ENCODE assay signal across 10 mouse cellular contexts in genomic region chr1:180458274-180458673, GRCm38 (mm10). TPM values are rescaled to one million over a fixed set of nuclear protein-coding genes. Genes with fewer than 3 reads are reported as not detected.
DNase-seq lines count a peak whose midpoint lies in the region; ATAC-seq lines count a peak whose summit lies in the region.
"Had no signal": no experiment of that assay in that cellular context is flagged by ENCODE, and none has a peak within 500 bp of the region (broad histone marks: within the 10 kb centered on the region; RNA-seq: fewer than 3 reads in every experiment).

No protein-coding gene starts in this region.

- peaks cover 35% of the 10 kb centered on the region for H3K4me1 ChIP-seq in forebrain, embryonic 10.5 days
- H3K4me1 ChIP-seq in forebrain, embryonic 14.5 days (ENCODE audit: control insufficient read depth, insufficient read depth, low read length), result peaks cover 8% of the 10 kb centered on the region
- H3K4me1 ChIP-seq in midbrain, embryonic 14.5 days (ENCODE audit: control insufficient read depth, insufficient read depth, low read length), result peaks cover 15% of the 10 kb centered on the region; the same call in 1 of the 2 replicates
- peaks cover 22% of the 10 kb centered on the region for H3K4me1 ChIP-seq in midbrain, embryonic 16.5 days (ENCODE audit: control insufficient read depth, insufficient read depth, low read length)
- peaks cover 8% of the 10 kb centered on the region; the same call in 1 of the 2 replicates for H3K4me1 ChIP-seq in intestine, embryonic 16.5 days (ENCODE audit: control insufficient read depth, insufficient read depth, low read length)
- H3K4me1 ChIP-seq in stomach, embryonic 16.5 days (ENCODE audit: control insufficient read depth, insufficient read depth, low read length), result peaks cover 11% of the 10 kb centered on the region; the same call in 1 of the 2 replicates

- H3K9me3 ChIP-seq in forebrain, embryonic 10.5 days, result no peaks in the 10 kb centered on the region
- H3K9me3 ChIP-seq in forebrain, embryonic 14.5 days (replicated peaks; ENCODE audit: control insufficient read depth, low read length), result no peaks in the 10 kb centered on the region
- H3K9me3 ChIP-seq in midbrain, embryonic 14.5 days (ENCODE audit: control insufficient read depth, low read length), result no peaks in the 10 kb centered on the region
- H3K9me3 ChIP-seq in midbrain, embryonic 16.5 days (replicated peaks; ENCODE audit: control insufficient read depth, low read length, poor library complexity, severe bottlenecking), result no peaks in the 10 kb centered on the region
- H3K9me3 ChIP-seq in intestine, embryonic 16.5 days (ENCODE audit: control insufficient read depth, low read length), result no peaks in the 10 kb centered on the region
- H3K9me3 ChIP-seq in stomach, embryonic 16.5 days (replicated peaks; ENCODE audit: control insufficient read depth, low read length), result no peaks in the 10 kb centered on the region
- H3K9me3 ChIP-seq: limb, embryonic 12.5 days had no signal

- no peak for DNase-seq in forebrain, embryonic 10.5 days (ENCODE audit: extremely low spot score, low spot score)
- no peak for DNase-seq in forebrain, embryonic 14.5 days (ENCODE audit: low spot score)
- DNase-seq in midbrain, embryonic 14.5 days, result peak; percentile 27
- no peak for DNase-seq in MN1 (ENCODE audit: low spot score)
- DNase-seq in retina, postnatal 1 day, result no peak

- ATAC-seq in forebrain, embryonic 14.5 days, result no peak
- ATAC-seq in midbrain, embryonic 14.5 days (ENCODE audit: low FRiP score, low TSS enrichment), result no peak
- no peak for ATAC-seq in midbrain, embryonic 16.5 days
- no peak for ATAC-seq in intestine, embryonic 16.5 days
- no peak for ATAC-seq in stomach, embryonic 16.5 days (ENCODE audit: insufficient read depth, low FRiP score)

- H3K27me3 ChIP-seq in forebrain, embryonic 10.5 days (ENCODE audit: poor library complexity, severe bottlenecking), result peaks cover 5% of the 10 kb centered on the region; the same call in 1 of the 2 replicates
- no peaks in the 10 kb centered on the region for H3K27me3 ChIP-seq in forebrain, embryonic 14.5 days (replicated peaks; ENCODE audit: control insufficient read depth, insufficient read depth, low read length)
- no peaks in the 10 kb centered on the region for H3K27me3 ChIP-seq in midbrain, embryonic 14.5 days (ENCODE audit: control insufficient read depth, insufficient read depth, low read length)
- H3K27me3 ChIP-seq in midbrain, embryonic 16.5 days (ENCODE audit: control insufficient read depth, insufficient read depth, low read depth, low read length), result no peaks in the 10 kb centered on the region
- no peaks in the 10 kb centered on the region for H3K27me3 ChIP-seq in intestine, embryonic 16.5 days (replicated peaks; ENCODE audit: control insufficient read depth, insufficient read depth, low read length)
- H3K27me3 ChIP-seq in stomach, embryonic 16.5 days (ENCODE audit: control insufficient read depth, insufficient read depth, low read length), result no peaks in the 10 kb centered on the region
- H3K27me3 ChIP-seq: limb, embryonic 12.5 days had no signal

- no peaks in the 10 kb centered on the region for H3K36me3 ChIP-seq in forebrain, embryonic 10.5 days (replicated peaks)
- H3K36me3 ChIP-seq in forebrain, embryonic 14.5 days (ENCODE audit: control insufficient read depth, insufficient read depth, low read length), result no peaks in the 10 kb centered on the region
- H3K36me3 ChIP-seq in midbrain, embryonic 14.5 days (ENCODE audit: control insufficient read depth, insufficient read depth, low read length), result no peaks in the 10 kb centered on the region
- H3K36me3 ChIP-seq in midbrain, embryonic 16.5 days (ENCODE audit: control insufficient read depth, insufficient read depth, low read length), result no peaks in the 10 kb centered on the region
- H3K36me3 ChIP-seq in intestine, embryonic 16.5 days (ENCODE audit: control insufficient read depth, insufficient read depth, low read length), result no peaks in the 10 kb centered on the region
- H3K36me3 ChIP-seq in stomach, embryonic 16.5 days (ENCODE audit: control insufficient read depth, insufficient read depth, low read length), result no peaks in the 10 kb centered on the region
- H3K36me3 ChIP-seq: limb, embryonic 12.5 days had no signal

- H3K27ac ChIP-seq in forebrain, embryonic 10.5 days, result peak overlapping the region; percentile 51
- no peak overlapping the region for H3K27ac ChIP-seq in forebrain, embryonic 14.5 days (ENCODE audit: low read depth, low read length)
- H3K27ac ChIP-seq in midbrain, embryonic 14.5 days (replicated peaks; ENCODE audit: low read depth, low read length), result no peak overlapping the region
- H3K27ac ChIP-seq in midbrain, embryonic 16.5 days (ENCODE audit: low read length), result no peak overlapping the region
- H3K27ac ChIP-seq in intestine, embryonic 16.5 days (ENCODE audit: low read length), result peak overlapping the region; percentile 48; the same call in 1 of the 2 replicates
- peak overlapping the region; percentile 35; the same call in 1 of the 2 replicates for H3K27ac ChIP-seq in stomach, embryonic 16.5 days (ENCODE audit: low read length)
- H3K27ac ChIP-seq: limb, embryonic 12.5 days had no signal

- H3K4me3 ChIP-seq in forebrain, embryonic 10.5 days, result no peak overlapping the region
- H3K4me3 ChIP-seq in forebrain, embryonic 14.5 days (ENCODE audit: low read depth, low read length), result no peak overlapping the region
- H3K4me3 ChIP-seq in midbrain, embryonic 14.5 days (replicated peaks; ENCODE audit: low read depth, low read length), result no peak overlapping the region
- no peak overlapping the region for H3K4me3 ChIP-seq in midbrain, embryonic 16.5 days (ENCODE audit: low read depth, low read length)
- H3K4me3 ChIP-seq in intestine, embryonic 16.5 days (ENCODE audit: low read length), result no peak overlapping the region
- no peak overlapping the region for H3K4me3 ChIP-seq in stomach, embryonic 16.5 days (replicated peaks; ENCODE audit: low read length)
- H3K4me3 ChIP-seq: limb, embryonic 12.5 days had no signal

- H3K9ac ChIP-seq in forebrain, embryonic 14.5 days (ENCODE audit: low read length), result no peak overlapping the region
- H3K9ac ChIP-seq in midbrain, embryonic 14.5 days (replicated peaks; ENCODE audit: low read length), result no peak overlapping the region
- H3K9ac ChIP-seq in midbrain, embryonic 16.5 days (ENCODE audit: low read depth, low read length), result no peak overlapping the region
- H3K9ac ChIP-seq in intestine, embryonic 16.5 days (ENCODE audit: low read depth, low read length), result peak overlapping the region; percentile 37; the same call in 1 of the 2 replicates
- H3K9ac ChIP-seq in stomach, embryonic 16.5 days (ENCODE audit: low read length), result no peak overlapping the region; the same call in 1 of the 2 replicates
- H3K9ac ChIP-seq: limb, embryonic 12.5 days had no signal

- 62% methylated on average over 6 of the region's 6 CpGs for WGBS in forebrain, embryonic 10.5 days
- 47% methylated on average over 6 of the region's 6 CpGs for WGBS in forebrain, embryonic 14.5 days
- WGBS in midbrain, embryonic 14.5 days, result 64% methylated on average over 6 of the region's 6 CpGs
- 55% methylated on average over 6 of the region's 6 CpGs for WGBS in midbrain, embryonic 16.5 days
- WGBS in intestine, embryonic 16.5 days, result 51% methylated on average over 6 of the region's 6 CpGs
- WGBS in stomach, embryonic 16.5 days, result 53% methylated on average over 6 of the region's 6 CpGs

- H3K4me2 ChIP-seq in forebrain, embryonic 14.5 days (ENCODE audit: low read length), result no peak overlapping the region
- H3K4me2 ChIP-seq in midbrain, embryonic 14.5 days (ENCODE audit: low read length), result no peak overlapping the region
- no peak overlapping the region for H3K4me2 ChIP-seq in midbrain, embryonic 16.5 days (ENCODE audit: low read length)
- no peak overlapping the region for H3K4me2 ChIP-seq in intestine, embryonic 16.5 days (ENCODE audit: low read depth, low read length)
- H3K4me2 ChIP-seq in stomach, embryonic 16.5 days (ENCODE audit: low read depth, low read length), result no peak overlapping the region
- H3K4me2 ChIP-seq: limb, embryonic 12.5 days had no signal

RNA-seq across cellular contexts. Expression of gene Stum, which starts 25.0 kb away (rescaled TPM):
- polyA plus RNA-seq in forebrain, embryonic 10.5 days (2016; fragmentation: Nextera tagmentation; extraction: Ambion mirVana), result 3.8 and 4.0 TPM in 2 replicates
- polyA plus RNA-seq in forebrain, embryonic 14.5 days (2014; fragmentation: Nextera tagmentation; extraction: Ambion mirVana), result 3.2 and 5.3 TPM in 2 replicates
- polyA plus RNA-seq in midbrain, embryonic 14.5 days (2014; fragmentation: Nextera tagmentation; extraction: Ambion mirVana), result 6.4 and 7.2 TPM in 2 replicates
- polyA plus RNA-seq in midbrain, embryonic 16.5 days (2015; fragmentation: Nextera tagmentation; extraction: Ambion mirVana), result 7.0 and 11.5 TPM in 2 replicates
- polyA plus RNA-seq in intestine, embryonic 16.5 days (2015; fragmentation: Nextera tagmentation; extraction: Ambion mirVana), result 1.2 and 1.4 TPM in 2 replicates
- polyA plus RNA-seq in stomach, embryonic 16.5 days (2015; fragmentation: Nextera tagmentation; extraction: Ambion mirVana), result 1.1 and 1.5 TPM in 2 replicates
- polyA plus RNA-seq: C2C12 had no signal

Comparison
In these comparisons a context has a peak if more than half of its experiments do, and no peak if none do; other contexts are left out.
1. H3K27ac ChIP-seq: peak in forebrain, embryonic 10.5 days (single experiment), intestine, embryonic 16.5 days (single experiment) and stomach, embryonic 16.5 days (single experiment); none in forebrain, embryonic 14.5 days (single experiment), midbrain, embryonic 14.5 days (single experiment) and midbrain, embryonic 16.5 days (single experiment).